Mouse (Mus musculus) kidney, adult 8-10 months (tissue): ENCODE measurements around the gene Tex44.

Experiments used
- DNase-seq, 2 experiments: peaks; one replicate each; pipeline ENCODE4 v3.0.0; 2022

The Tex44 gene

DNA sequence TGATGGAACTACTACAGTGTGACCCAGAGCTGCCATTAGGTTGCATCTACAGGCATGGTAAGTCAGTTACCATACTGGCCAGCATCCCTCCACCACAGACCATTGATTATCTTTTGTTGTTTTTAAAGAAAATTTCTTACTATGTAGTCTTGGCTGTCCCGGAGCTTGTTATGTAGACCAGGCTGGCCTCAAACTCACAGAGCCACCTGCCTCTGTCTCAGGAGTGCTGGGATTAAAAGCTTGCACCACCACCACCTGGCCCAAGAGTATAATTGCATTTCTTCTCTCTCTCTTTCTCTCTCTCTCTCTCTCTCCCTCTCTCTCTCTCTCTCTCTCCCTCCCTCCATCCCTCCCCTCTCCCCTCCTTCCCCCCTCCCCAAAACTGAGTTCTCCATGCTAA is 1.8 kb upstream of the Tex44 start:
- DNase-seq: no peak

DNA sequence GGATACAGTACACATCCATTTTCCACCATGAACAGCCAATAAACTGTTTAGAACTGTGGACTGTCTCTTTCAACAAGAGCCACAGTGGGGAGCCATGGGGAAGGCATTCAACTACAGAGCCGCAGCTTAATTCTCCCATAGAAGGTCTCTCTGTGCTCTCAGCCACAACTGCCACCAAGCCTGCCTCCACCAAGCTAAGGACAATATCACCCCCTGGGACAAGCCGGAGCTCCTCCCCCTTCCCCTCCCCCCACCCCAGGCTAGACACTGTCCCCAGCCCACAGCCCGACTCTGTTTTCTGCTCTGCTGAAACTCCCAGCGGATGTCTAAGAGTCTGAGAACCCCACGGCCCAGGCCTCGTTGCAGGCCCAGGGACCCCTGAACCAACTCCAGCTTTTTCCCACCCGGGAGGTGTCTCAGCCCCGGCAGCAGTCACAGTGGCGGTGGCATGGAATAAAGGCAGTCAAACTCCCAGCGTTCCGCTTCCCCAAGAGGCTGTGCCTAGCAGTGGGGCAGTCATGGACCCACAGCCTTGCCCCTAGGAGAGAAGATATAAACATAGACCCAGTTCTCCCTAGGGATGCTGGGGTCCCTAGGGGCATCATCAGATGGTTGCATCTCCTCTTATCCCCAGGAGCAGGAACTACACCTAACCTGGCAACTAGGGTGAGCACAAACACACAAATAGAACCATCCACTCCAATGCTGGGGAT is 1.1 kb upstream of the Tex44 start:
- DNase-seq: no peak

DNA sequence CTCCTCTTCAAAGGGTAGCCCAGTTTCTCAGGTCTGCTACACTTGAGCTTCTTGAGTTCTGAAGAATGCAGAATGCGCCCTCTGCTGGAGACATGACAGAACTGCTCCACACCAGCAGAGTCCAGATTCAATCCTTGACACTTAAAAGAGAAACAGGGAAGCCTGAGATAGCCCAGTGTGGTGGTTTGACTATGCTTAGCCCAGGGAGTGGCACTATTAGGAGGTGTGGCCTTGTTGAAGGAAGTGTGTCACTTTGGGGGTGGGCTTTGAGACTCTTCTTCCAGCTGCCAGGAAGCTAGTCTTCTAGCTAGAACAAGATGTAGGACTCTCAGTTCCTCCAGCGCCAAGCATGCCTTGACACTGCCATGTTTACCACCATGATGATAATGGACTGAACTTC is 3.9 kb downstream of the Tex44 start:
- peak; percentile 74 to 79 for DNase-seq

DNA sequence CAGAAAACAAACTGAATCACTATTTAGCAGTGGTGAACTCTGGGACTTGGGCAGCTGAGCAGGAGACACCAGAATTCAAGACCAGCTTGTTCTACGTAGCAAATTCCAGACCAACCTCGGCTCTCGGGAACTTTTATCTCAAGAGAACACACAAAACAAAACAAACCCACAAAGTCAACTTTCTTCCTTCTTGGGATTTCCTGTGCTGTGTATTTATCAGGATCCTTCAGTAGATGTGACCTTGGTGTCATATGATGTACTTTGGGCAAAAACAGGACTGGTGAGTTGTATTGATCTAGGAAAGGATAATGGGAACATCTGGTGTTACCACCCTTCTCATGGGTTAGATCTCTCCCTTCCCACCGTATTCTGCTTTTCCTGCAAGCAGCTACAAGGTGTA is 6.6 kb downstream of the Tex44 start:
- no peak for DNase-seq

DNA sequence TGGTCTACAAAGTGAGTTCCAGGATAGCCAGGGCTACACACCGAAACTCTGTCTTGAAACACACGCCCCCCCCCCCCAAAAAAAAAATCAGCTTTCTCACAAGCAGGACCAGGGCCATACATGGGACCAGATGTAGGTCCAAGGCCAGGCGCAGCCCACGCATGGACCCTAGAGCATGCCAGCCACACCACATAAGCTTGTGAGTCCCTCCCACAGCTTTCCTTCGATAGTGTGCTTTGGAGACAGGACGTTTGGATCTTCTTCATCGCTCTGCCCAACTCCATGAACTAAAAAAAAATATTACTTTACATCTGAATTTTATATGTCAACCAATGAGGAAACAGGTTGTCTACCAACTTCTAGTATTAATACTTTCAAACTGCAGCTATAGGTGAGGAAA is 7.2 kb downstream of the Tex44 start:
- no peak for DNase-seq

- DNase-seq: peak in 1 of 2 experiments; percentile 55
Observed at GRCm38 (mm10) chr1:86434001-86434400, 7.9 kb downstream of the Tex44 start.

- DNase-seq: peak; percentile 97 to 98
Observed at GRCm38 (mm10) chr1:86434439-86435201, 8.5 kb downstream of the Tex44 start.

DNA sequence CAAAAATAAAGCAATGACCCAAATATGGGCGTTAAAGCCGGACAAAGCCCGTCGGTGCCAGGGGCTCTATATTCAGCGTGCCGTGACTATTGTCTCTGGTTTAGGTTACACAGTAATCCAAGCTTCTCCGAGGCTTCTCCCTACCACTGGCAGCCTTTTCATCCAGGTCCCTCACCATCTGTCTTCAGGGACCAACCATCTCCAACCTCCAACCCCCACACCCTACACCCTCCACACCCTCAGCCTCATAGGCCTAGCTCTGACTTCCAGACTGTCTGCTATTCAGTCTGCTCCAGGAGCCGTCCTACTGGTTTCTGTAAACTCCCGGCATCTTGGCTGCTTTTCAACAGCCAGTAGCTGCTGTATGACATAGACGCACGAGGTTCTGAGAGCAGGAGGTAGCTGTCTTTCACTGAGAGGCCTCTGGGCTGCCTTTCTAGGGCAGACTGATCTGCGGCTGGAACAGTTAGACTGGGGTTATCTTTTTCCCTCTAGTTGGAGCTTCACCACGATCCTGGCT is 9.2 kb downstream of the Tex44 start:
- DNase-seq: peak in 1 of 2 experiments; percentile 44

DNA sequence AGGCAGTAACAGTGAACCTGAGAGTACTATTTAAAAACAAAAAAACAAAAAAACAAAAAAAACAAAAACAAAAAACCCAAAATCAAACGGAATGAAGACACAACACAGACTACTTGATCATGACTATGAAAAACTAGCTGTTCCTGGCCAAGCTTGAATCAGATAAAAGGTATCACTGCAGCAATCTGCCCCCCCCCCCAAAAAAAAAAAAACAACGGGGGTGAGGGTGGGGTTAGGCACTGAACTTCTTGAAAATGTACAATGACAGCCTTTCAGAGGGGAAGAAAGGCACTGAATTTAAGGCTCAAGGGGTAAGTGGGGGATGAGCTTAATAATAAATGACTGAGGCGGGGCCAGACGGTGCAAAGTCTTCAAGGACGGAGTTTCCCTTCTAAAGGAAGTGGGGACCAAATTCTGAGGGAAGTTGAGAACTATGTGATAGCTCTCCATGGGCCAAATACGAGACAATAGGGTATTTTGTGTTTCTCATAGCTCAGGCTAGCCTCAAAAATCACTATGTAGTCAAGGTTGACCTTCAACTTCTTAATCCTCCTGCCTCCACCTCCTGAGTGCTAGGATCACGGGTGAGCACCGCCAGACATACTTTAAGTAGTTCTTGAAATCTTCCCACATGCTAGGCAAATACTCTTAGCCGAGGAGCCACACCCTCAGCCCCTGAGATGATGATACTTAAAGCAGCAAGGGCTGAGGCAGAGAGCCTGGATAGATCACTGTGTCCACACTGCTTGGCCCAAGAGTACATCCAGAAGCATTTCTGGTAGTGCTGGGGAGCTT is 11.3 kb downstream of the Tex44 start:
- no peak for DNase-seq

DNA sequence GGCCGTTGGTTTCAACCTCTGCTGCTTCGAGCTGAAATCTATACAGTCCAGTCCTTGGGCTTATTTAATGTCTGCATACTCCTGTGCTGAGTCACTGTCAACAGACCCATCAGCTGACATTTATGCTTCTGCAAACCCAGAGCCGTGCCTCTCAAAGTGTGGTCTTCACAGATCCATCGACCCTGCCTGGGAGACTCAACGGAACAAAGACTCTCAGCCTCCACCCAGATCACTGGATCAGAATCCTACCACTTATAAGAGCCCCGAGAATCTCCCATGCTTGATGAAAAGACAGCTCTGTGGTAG is 11.8 kb downstream of the Tex44 start:
- no peak for DNase-seq

- DNase-seq: no peak
Observed at GRCm38 (mm10) chr1:86438501-86438900, 12.4 kb downstream of the Tex44 start.

DNA sequence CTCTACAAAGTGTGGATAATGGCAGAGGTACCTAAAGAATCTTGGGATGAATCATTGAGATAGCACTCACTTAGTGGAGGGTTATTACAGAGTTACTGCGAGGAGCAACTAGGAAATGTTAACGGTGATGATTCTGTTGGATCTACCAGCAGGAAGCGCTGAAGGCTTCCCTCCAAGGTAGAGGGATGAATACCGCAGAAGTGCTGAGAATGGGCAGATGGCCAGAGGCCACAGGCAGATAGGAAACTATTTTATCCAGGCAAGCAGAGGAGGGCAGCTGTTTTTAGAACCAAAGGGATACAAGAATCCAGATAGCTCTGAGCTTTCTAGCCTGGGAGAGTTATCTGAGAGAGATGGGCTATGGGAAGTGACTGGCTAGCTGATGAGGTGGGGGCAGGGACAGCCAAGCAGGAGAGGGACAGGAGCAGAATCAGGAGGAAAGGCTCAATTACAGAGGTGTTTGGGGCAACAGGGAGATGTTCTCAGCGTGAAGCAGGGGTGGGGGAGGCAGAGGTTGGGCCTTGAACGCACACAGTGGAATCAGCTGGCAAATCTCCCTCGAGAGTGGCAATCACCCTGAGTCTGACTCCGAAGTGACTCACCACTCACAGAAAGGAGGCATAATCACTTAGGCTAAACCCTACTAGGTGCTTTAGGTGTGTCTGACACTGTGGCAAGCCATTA is 13.5 kb downstream of the Tex44 start:
- no peak for DNase-seq

DNA sequence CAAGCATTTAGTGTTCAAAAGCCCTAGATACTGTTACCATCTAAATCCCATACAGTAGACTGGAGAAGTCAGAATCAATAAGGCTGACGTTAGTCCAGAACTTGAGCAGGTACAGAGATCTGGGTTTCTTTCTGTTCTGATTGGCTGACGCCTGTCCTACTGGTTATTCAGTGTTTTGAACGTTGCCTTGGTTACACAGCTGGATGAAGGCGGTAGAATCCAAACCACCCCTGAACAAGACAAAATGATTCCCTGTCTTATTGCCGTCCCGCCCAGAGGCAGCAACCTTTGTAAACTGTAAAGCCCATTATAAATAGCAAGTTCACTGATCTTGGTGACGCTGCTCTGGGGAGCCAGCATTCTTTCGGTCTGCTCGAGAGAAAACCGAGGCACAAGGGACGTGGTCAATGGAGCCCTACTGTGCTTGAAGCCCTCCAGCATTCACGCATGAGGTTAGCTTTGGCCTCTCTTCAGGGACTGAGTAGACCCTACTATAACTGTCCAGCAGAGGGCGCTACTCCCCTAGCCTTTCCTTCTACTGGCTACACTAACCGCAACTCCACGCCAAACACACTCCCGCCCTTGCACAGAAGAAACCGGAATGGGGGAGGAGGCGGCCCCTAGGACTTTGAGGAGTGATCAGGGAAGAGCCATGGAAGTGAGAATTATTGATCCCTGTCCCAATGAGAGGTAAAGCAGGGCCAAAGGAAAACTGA is 14.2 kb downstream of the Tex44 start:
- peak; percentile 90 to 95 for DNase-seq

GRCm38 (mm10) chr1:86440887-86441723 is 15.0 kb downstream of the Tex44 start:
- peak in 1 of 2 experiments; percentile 51 for DNase-seq

GRCm38 (mm10) chr1:86441724-86441979 is 15.5 kb downstream of the Tex44 start:
- DNase-seq: no peak

DNA sequence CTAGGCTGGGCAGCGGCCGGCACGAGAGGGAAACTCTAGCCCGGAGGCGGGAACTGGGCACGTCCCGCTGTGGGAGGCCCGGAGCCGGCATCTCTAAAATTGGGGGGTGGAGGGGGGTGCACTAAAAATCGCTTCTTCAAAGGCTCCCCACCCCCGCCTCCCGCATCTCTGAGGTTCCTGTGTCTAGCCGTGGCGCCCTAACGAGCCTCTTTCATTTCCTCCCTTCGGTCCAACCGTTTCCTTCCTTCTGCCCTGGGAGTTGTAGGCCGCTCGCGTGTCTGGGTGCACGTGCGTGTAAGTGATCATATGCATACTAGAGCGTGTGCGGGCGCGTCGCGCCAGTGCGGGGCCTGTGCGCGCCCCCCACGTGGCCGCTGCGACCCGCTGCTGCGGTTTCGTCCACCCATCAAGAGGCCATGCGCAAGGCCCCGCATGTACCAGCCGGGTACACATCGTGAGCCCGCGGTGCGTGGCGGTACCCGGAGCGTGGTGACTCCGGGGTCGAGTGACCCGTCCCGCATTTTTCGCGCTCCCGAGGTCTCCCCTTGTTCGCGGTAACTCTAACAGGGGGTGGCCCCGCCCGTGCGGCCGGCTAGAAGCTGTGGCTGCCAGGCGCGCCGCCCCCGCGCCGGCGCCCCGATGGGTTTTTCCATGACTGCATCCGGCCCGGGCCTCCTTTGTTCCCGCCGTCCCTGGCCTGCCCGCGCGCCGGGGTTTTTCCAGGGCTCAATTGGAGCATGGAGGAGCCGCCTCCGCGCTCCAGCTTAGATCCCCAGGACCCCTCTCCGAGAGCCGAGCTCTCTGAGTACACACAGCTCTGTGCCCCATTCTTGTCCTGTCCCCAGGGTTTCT is 16.1 kb downstream of the Tex44 start:
- DNase-seq: peak; percentile 82 to 88

GRCm38 (mm10) chr1:86442832-86443231 is 16.7 kb downstream of the Tex44 start:
- no peak for DNase-seq

GRCm38 (mm10) chr1:86443386-86444172 is 17.4 kb downstream of the Tex44 start:
- DNase-seq: no peak

- DNase-seq: no peak
Observed at GRCm38 (mm10) chr1:86447596-86448171, 21.6 kb downstream of the Tex44 start.
